Mouse (Mus musculus) olfactory bulb, adult 2 months (tissue): ENCODE results near the gene Nhlh2. TPM values are rescaled to one million over a fixed set of nuclear protein-coding genes. Genes with fewer than 3 reads are reported as not detected.

Experiments used
- H3K27ac ChIP-seq: fragments of 200-500 bp; 2 replicates; pipeline ENCODE4 v1.5.1; 2012; ENCODE audit warnings: low read depth, low read length; ENCODE audit not compliant: insufficient read depth
- H3K4me1 ChIP-seq: fragments of 200-500 bp; 2 replicates; pipeline ENCODE4 v1.6.1; 2012; ENCODE audit warnings: low read length; ENCODE audit not compliant: control insufficient read depth, insufficient read depth
- H3K4me3 ChIP-seq: fragments of 200-500 bp; 2 replicates; pipeline ENCODE4 v1.5.1; 2012; ENCODE audit warnings: mild to moderate bottlenecking, low read depth, low read length, moderate library complexity; ENCODE audit not compliant: insufficient read depth
- CTCF ChIP-seq: fragments of 200-500 bp; IDR thresholded peaks from 2 replicates; pipeline ENCODE4 v1.5.1; 2012; ENCODE audit warnings: low read depth, mild to moderate bottlenecking, low read length, moderate library complexity; ENCODE audit not compliant: insufficient read depth
- POLR2A ChIP-seq: fragments of 200-500 bp; IDR thresholded peaks from 2 replicates; pipeline ENCODE4 v1.6.1; 2012; ENCODE audit warnings: mild to moderate bottlenecking, low read depth, low read length, moderate library complexity; ENCODE audit not compliant: insufficient read depth
- WGBS: fragments of 180-500 bp; shearing (Covaris S2); methylation state at CpG from one replicate; pipeline ENCODE4 v1.1.7; 2018; 5-methylcytosine and 5-hydroxymethylcytosine counted together
- polyA plus RNA-seq: library from polyadenylated mRNA; stranded (reverse); fragments of >200 nt; gene quantifications from 2 replicates; pipeline ENCODE4 v1.2.4, GENCODE M21; 2012; ENCODE audit warnings: low replicate concordance; ENCODE audit not compliant: missing spikeins, insufficient read depth, insufficient read length

The Nhlh2 gene
- polyA plus RNA-seq = not detected in 2 replicates

GRCm38 (mm10) chr3:102009926-102010381 is at the start of gene Nhlh2:
Nhlh2 (plus strand) TSS chr3:102010076.
- no peak for TF ChIP-seq POLR2A
- no peak for TF ChIP-seq CTCF
- 38% methylated on average over 2 of the region's 2 CpGs for WGBS
- H3K4me1 ChIP-seq = peaks cover 18% of the 10 kb centered on the region
- no peak within 1 kb of the TSS for H3K27ac ChIP-seq
- H3K4me3 ChIP-seq = no peak within 1 kb of the TSS

DNA sequence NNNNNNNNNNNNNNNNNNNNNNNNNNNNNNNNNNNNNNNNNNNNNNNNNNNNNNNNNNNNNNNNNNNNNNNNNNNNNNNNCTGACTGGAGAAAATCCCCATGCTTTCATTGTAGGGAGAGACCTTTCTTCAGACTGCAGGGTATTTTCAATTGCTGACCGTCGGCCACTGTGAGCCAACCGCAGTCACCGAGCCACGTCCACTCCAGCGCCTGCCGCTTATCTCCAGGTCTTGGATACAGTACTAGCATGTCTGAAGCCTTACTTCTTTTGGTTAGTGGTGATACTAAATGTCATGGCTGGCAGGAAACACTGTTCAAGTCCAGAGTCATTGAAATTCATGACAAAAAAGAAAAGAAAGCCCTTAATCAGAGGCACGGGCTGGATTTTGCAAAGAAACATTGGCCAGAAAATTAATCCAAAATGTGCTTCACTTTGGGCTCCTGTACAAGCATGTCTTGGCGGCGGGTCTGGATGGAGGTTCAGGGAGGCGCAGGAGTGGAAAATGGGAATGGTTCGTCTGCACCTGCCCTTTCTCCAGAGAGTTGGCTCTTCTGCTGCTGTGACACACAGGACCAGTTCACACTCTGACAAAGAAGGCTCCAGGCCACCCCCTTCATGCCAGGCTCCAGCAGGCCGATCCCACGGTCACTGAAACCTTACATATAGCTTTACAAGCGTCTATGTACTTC is 48.6 kb upstream of the Nhlh2 start:
- Histone ChIP-seq H3K4me3 (no peak overlapping the region), H3K4me1 (no peaks in the 10 kb centered on the region), H3K27ac (no peak overlapping the region)
- no peak for TF ChIP-seq POLR2A
- TF ChIP-seq CTCF = no peak
- WGBS = 79% methylated on average over 15 of the region's 15 CpGs

GRCm38 (mm10) chr3:101963501-101963900 is 46.4 kb upstream of the Nhlh2 start:
- no peak for TF ChIP-seq CTCF
- no peak for TF ChIP-seq POLR2A
- Histone ChIP-seq H3K4me3 (no peak overlapping the region), H3K4me1 (no peaks in the 10 kb centered on the region), H3K27ac (no peak overlapping the region)
- WGBS = 71% methylated on average over 9 of the region's 9 CpGs

DNA sequence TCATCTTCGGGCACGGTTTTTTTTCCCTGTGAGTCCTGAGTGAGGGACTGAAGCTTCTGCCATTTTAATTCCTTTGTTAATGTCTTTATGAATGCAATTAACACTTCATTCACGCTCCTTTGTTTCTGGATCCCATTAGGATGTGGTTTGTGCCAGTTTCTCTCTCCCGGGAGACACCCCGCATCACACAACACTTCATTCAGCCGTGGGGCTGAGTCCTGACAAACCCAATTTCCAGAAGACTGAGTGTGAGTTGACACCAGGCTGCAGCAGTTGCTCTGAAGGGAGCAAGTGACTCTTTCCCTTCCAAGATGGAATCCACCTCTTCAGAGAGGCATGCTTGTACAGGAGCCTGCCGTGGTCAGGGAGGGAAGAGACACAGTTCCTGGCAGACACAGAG is 45.5 kb upstream of the Nhlh2 start:
- no peak overlapping the region for H3K27ac ChIP-seq
- WGBS = 41% methylated on average over 7 of the region's 7 CpGs
- no peak for TF ChIP-seq POLR2A
- no peak for TF ChIP-seq CTCF
- no peaks in the 10 kb centered on the region for H3K4me1 ChIP-seq
- no peak overlapping the region for H3K4me3 ChIP-seq

DNA sequence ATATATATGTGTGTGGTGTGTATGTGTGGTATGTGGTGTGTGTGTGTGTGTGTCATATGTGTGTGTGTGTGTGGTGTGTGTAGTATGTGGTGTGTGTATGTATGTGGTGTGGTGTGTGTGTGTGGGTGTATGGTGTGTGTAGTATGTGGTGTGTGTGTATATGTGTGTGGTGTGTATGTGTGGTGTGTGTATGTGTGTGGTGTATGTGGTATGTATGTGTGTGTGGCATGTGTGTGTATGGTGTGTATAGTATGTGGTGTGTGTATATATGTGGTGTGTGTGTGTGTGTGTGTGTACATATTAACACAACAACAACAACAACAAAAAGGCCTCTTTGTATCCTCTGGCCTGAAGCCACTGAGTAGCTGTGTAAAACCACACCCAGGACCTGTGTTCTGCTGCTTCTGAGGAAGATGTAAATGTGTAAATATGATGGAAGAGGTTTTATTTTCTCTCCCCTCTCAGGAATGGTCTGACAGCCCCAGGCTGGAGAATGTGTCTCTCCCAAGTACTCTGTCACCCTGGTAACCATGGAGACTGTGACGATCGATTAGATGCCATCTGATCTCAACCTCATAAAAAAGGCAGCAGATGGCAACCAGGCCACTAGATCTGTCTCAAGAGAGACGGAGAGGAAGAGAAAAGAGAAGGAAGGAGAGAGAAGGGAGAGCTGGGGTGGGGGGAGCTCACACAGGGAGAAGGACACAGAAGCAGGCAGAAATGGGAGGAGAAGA is 42.9 kb upstream of the Nhlh2 start:
- Histone ChIP-seq H3K4me1 (no peaks in the 10 kb centered on the region), H3K4me3 (no peak overlapping the region), H3K27ac (no peak overlapping the region)
- WGBS = 50% methylated on average over 3 of the region's 3 CpGs
- TF ChIP-seq POLR2A (no peak), CTCF (no peak)

GRCm38 (mm10) chr3:101975337-101975736 is 34.5 kb upstream of the Nhlh2 start:
- no peak for TF ChIP-seq CTCF
- TF ChIP-seq POLR2A = no peak
- Histone ChIP-seq H3K4me3 (no peak overlapping the region), H3K27ac (no peak overlapping the region), H3K4me1 (no peaks in the 10 kb centered on the region)
- 95% methylated on average over 10 of the region's 10 CpGs for WGBS

GRCm38 (mm10) chr3:101978299-101978994 is 31.4 kb upstream of the Nhlh2 start:
- no peak overlapping the region for H3K4me3 ChIP-seq
- no peaks in the 10 kb centered on the region for H3K4me1 ChIP-seq
- no peak overlapping the region for H3K27ac ChIP-seq
- TF ChIP-seq CTCF = no peak
- TF ChIP-seq POLR2A = no peak
- WGBS = 78% methylated on average over 10 of the region's 10 CpGs

DNA sequence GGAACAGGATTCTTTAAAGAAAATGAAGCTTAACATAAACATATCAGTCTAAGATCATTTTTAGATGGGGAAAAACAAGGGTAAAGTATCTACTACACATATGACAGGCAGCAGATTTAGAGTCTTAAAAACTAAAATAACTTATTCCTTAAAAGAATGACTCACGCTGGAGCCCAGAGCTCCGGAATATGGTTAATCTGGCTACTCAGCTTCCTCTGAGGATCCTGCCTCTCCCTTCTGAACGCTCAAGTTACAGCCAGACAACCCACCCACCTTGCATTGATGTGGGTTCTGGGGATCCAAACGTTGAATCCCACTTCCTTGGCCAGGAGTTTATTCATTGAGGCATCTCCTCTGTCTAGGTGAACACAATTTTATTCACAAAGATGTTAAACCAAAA is 26.0 kb upstream of the Nhlh2 start:
- Histone ChIP-seq H3K4me1 (no peaks in the 10 kb centered on the region), H3K4me3 (no peak overlapping the region), H3K27ac (no peak overlapping the region)
- WGBS = 68% methylated on average over 4 of the region's 4 CpGs
- TF ChIP-seq CTCF (no peak), POLR2A (no peak)

GRCm38 (mm10) chr3:101985634-101986033 is 24.2 kb upstream of the Nhlh2 start:
- H3K4me1 ChIP-seq = no peaks in the 10 kb centered on the region
- WGBS = 79% methylated on average over 8 of the region's 8 CpGs
- no peak for TF ChIP-seq POLR2A
- TF ChIP-seq CTCF = no peak
- no peak overlapping the region for H3K27ac ChIP-seq
- no peak overlapping the region for H3K4me3 ChIP-seq

GRCm38 (mm10) chr3:101990136-101990535 is 19.7 kb upstream of the Nhlh2 start:
- Histone ChIP-seq H3K4me3 (no peak overlapping the region), H3K4me1 (no peaks in the 10 kb centered on the region), H3K27ac (no peak overlapping the region)
- WGBS = 70% methylated on average over 3 of the region's 3 CpGs
- TF ChIP-seq CTCF (no peak), POLR2A (no peak)
